Mouse (Mus musculus) forelimb bud, embryonic 11.5 days (tissue): ENCODE data around the gene Rhoc.

Experiments used
- DNase-seq: peaks from one replicate; pipeline ENCODE4 v3.0.0-alpha.2; 2012; ENCODE audit warnings: low read depth, low spot score

Rhoc gene

GRCm38 (mm10) chr3:104815346-104815745 lies 27.2 kb downstream of the Rhoc start:
- DNase-seq, result no peak

DNA sequence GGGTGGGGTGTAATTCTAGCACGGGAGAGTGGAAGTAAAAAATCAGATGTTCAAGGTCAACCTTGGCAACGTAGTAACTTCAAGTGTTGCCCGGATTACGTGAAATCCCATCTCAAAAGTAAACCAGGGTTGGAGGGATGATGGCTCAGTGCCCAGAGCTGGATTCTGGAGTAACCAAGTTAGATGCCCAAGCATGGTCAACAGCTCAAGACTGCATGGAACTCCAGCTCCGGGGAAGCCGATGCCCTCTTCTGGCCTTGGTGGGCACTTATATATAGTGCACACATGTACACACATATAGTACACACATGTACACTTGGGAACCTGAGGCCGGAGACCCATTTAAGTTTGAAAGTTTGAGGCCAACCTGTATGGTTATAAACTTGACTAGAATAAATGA lies 28.0 kb downstream of the Rhoc start:
- no peak for DNase-seq

GRCm38 (mm10) chr3:104817481-104817990 lies 29.4 kb downstream of the Rhoc start:
- peak; percentile 53 for DNase-seq

- peak; percentile 83 for DNase-seq
Observed at GRCm38 (mm10) chr3:104817991-104818748, 30.0 kb downstream of the Rhoc start, which contains the start of gene Mov10. Gene Mov10 (minus strand): TSS chr3:104818563.

DNA sequence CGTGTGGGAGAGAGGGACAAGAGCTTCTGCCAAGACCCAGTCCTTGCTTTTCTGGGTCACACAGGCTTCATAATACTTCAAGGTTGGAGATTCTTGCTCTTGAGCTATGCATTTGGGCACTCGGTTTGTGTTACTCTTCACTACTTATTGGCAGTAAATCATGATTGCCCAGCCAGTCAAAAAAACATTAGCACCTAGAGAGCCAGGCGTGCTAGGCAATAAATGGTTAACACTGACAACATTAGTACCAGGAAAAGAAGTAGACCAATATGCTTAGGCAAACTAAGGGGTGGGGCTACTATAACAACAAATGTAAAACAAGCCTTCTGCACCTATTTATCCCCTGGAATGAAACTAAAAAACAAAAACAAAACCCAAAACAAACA lies 30.6 kb downstream of the Rhoc start:
- no peak for DNase-seq

- no peak for DNase-seq
Observed at GRCm38 (mm10) chr3:104820426-104820825, 32.3 kb downstream of the Rhoc start.

- DNase-seq, result no peak
Observed at GRCm38 (mm10) chr3:104822413-104822812, 34.2 kb downstream of the Rhoc start.

DNA sequence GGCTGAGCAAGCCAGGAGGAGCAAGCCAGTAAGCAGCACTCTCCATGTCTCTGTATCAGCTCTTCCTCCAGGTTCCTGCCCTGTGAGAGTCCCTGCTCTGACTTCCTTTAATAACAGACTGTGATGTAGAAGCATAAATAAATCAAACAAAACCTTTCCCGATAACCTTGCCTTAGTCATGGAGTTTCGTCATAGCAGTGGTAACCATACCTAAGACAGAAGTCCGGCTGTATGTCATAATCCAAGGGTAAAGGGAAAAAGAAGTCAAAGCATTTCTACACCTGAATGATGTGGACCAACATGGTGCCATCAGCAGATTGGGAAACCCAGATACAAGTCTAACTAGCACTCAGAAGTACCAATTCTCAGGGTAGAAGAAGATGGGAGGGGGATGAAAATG lies 47.6 kb downstream of the Rhoc start:
- no peak for DNase-seq

DNA sequence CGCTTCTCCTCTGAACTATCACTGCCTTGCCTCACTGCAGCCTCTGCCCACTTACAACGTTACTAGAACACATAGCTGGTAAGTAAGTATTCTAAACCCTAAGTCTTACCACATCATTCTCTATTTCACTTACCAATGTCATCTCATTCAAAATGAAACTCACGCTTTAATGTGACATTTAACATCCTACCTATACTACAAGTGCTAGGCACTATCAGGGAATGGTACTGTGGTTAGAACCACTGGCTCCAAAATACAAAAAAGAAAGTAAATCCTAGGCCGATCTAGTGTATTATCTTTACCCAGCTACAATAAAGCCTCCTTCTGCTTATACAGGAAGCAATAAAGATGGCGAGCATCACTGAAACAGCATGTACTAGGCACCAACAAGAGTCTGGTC lies 52.9 kb downstream of the Rhoc start:
- no peak for DNase-seq
